Mouse (Mus musculus) embryonic fibroblast, embryonic 13.5 days (primary cell): Measurements from ENCODE around the gene Asnsd1. TPM values are rescaled to one million over a fixed set of nuclear protein-coding genes. Genes with fewer than 3 reads are reported as not detected.
"Not testable (repeated sequence)": the region's sequence is repeated elsewhere in the genome, so short reads cannot be mapped to it uniquely, and the experiment has no call there.

Source experiments
- H3K27ac ChIP-seq: 2 replicates; pipeline ENCODE4 v1.5.1; 2012; ENCODE audit warnings: low read length, control low read depth, inconsistent platforms; ENCODE audit not compliant: insufficient read depth
- H3K4me1 ChIP-seq: 2 replicates; pipeline ENCODE4 v1.6.1; 2011; ENCODE audit warnings: low read length; ENCODE audit not compliant: control insufficient read depth, insufficient read depth
- H3K4me3 ChIP-seq: 2 replicates; pipeline ENCODE4 v1.5.1; 2011; ENCODE audit warnings: mild to moderate bottlenecking, control low read depth, low read length; ENCODE audit not compliant: insufficient read depth
- CTCF ChIP-seq: IDR thresholded peaks from 2 replicates; pipeline ENCODE4 v1.5.1; 2011; ENCODE audit warnings: mild to moderate bottlenecking, control low read depth, low read length, moderate library complexity, borderline replicate concordance; ENCODE audit not compliant: insufficient read depth
- POLR2A ChIP-seq: IDR thresholded peaks from 2 replicates; pipeline ENCODE4 v1.6.1; 2011; ENCODE audit warnings: low read depth, mild to moderate bottlenecking, control low read depth, low read length, moderate library complexity
- polyA plus RNA-seq: library from polyadenylated mRNA; stranded (reverse); fragments of >200 nt; gene quantifications from 2 replicates; pipeline ENCODE4 v1.2.4, GENCODE M21; 2011; ENCODE audit warnings: low read depth; ENCODE audit not compliant: missing spikeins, insufficient read length

Gene Asnsd1
- polyA plus RNA-seq = 63.4 and 78.7 TPM in 2 replicates

DNA sequence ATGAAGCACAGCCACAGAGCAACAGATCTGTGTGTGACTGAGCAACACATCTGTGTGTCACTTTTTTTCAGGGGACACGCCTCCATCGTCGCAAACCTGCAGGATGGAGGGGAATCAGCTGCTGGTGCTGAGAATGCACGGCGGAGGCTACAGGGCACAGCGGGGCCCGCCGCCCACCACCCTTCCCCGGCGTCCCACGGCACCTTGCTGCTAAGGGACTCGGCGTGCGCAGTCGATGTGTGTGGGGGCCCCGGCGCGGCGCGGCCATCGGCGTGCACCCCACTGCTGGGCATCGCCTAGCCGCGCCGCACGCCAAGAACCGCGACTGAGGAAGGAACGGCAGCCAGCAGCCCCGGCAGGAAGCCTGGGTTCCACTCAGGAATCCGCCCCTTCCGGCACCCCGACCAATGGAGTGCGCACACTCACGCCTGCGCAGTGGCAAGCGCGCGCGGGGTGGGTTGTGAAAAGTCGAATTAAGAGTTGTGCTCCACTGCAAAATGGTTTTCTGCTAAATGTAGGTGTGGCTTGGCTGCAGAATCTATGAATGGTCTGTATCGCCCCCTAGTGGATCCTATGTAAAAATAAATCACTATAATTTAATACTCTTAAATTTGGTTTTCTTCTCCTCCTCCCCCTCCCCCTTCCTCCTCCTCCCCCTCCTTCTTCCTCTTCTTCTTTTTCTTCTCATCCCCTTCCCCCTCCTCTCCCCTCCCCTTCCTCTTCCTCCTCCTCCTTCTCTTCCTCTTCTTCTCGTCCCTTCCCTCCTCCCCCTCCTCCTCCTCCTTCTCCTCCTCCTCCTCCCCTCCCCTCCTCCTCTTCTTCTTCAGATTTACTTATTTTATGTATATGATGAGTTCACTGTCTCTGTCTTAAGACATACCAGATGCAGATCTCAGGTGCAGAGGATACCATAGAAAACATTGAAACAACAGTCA, at the start of gene Asnsd1, which contains the start of the genes Asdurf and Gm28551:
Gene Asnsd1, minus strand, starts transcription at position 426 of the 935 bp plus-strand sequence.
Gene Asdurf, minus strand, starts transcription at position 293 of the 935 bp plus-strand sequence.
Gene Gm28551, minus strand, starts transcription at position 341 of the 935 bp plus-strand sequence.
- Histone ChIP-seq H3K4me3 (peak within 1 kb of the TSS; percentile 69), H3K4me1 (no peaks in the 10 kb centered on the region), H3K27ac (peak within 1 kb of the TSS; percentile 65; the same call in 1 of the 2 replicates)
- TF ChIP-seq POLR2A (peak; percentile 88), CTCF (no peak)

DNA sequence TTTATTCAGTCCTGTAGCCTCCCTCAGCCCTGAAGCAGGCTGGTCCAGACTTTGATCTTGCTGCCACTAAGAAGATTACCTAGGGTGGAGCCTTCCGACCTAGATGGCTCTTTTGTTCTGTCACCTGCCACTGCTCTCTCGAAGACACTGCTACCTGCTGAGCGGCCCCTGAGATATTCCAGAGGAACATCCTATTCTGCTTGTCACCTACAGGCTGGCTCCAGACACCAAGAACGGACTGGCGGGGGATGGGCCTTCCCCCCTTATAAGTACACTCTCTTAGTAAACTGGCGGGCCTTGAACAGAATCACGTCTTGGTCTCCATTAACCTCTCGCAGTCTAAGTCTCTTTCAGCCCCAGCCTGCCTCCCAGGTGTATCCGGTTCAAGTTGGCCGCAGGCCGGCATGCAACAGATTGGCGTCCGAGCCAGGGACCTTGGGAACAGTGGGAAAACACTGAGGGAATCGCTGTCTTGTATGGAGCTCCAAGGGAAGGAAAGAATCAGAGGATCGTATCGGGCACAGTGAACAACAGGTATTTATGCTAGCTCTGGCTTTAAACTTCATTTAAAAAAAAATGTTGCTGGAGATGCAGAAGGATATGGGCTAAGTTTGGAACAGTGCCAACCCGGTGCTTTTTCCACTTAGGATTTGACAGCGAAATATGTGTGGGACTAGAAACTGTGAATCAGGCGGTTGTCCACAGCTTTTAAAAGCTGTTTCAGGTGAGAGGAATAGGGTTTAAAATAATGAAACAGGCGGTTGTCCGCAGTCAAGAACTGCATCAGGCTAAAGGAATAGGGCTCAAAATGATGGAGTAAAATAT, 41.6 kb upstream of the Asnsd1 start:
- H3K27ac ChIP-seq, H3K4me3 ChIP-seq, H3K4me1 ChIP-seq: not testable (repeated sequence)

GRCm38 (mm10) chr1:53388762-53389161, 36.2 kb upstream of the Asnsd1 start:
- no peak for TF ChIP-seq POLR2A
- TF ChIP-seq CTCF = no peak
- H3K27ac ChIP-seq = no peak overlapping the region
- H3K4me3 ChIP-seq = no peak overlapping the region
- H3K4me1 ChIP-seq = no peaks in the 10 kb centered on the region

DNA sequence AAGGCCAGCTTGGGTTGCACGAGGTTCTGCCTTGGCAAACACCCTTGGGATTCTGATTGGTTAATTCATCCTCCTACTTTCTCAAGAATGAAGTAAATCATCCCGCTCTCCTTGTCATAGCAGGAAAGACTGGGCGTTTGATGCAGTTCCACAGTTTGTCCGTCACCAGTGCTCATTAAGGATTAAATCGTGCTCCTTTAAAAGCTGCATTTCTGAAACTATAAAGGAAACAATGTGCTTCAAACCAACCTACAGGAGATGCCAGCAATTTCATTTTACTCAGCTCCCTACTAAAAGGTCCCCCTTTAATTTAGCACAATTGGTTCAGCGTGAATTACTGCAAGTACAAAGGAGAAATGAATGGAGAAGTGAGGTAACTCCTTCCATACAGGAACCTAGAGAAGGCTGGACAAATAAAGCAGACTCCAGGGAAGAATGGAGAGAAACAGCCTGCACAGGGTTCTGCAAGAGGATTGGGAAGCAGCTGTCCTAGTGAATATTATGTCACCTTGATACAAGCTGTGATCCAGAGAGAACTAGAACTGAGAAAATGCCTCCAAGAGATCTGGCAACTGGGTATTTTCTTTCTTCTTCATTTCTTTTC, 31.6 kb upstream of the Asnsd1 start:
- Histone ChIP-seq H3K27ac (no peak overlapping the region), H3K4me1 (no peaks in the 10 kb centered on the region), H3K4me3 (no peak overlapping the region)
- TF ChIP-seq CTCF = no peak
- TF ChIP-seq POLR2A = no peak

GRCm38 (mm10) chr1:53377731-53378130, 25.2 kb upstream of the Asnsd1 start:
- no peaks in the 10 kb centered on the region for H3K4me1 ChIP-seq
- H3K27ac ChIP-seq = no peak overlapping the region
- no peak overlapping the region for H3K4me3 ChIP-seq
- TF ChIP-seq CTCF = no peak
- TF ChIP-seq POLR2A = no peak

DNA sequence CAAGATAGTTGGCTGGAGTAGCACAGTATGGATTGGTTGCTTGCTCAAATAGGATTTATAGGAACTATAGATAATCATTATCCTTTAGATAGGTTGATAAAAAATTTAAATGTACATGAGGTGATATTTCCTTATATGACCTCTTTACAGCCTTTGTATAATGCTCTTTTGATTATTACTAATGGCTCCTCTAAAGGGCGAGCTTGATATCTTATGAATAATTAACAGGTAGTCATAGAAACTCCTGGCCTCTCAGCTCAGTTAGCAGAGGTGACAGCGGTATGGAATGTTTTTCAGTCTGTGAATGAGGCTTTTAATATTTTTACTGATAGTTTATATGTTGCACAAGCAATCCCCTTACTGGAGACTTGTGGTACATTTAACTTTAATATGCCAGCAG, 23.4 kb upstream of the Asnsd1 start:
- not testable (repeated sequence) for H3K27ac ChIP-seq, H3K4me1 ChIP-seq, H3K4me3 ChIP-seq

- Histone ChIP-seq H3K4me3 (no peak overlapping the region), H3K4me1 (no peaks in the 10 kb centered on the region), H3K27ac (no peak overlapping the region)
- TF ChIP-seq CTCF = no peak
- no peak for TF ChIP-seq POLR2A
Measured at GRCm38 (mm10) chr1:53358988-53359387, 6.4 kb upstream of the Asnsd1 start.

DNA sequence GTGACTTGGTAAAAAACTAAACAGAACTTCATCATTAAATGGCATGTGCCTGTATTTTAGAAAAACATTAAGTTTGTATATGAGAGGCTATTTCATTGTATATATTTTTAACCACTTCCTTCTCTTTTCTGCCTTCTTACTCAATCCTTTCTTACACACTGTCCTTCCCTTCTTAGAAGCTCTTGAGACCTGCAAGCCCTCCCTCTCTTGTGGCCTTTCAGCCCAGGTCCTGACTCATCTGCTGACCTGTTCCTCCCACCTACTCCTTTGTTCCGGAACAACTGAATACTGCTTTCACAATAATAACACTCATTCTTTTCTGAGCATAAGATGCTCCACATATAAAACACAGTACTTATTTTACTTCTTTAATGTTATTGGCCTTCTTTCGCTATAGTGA, 11.5 kb downstream of the Asnsd1 start:
- H3K4me3 ChIP-seq = no peak overlapping the region
- TF ChIP-seq CTCF (no peak), POLR2A (no peak)
- H3K4me1 ChIP-seq = no peaks in the 10 kb centered on the region
- H3K27ac ChIP-seq = no peak overlapping the region

DNA sequence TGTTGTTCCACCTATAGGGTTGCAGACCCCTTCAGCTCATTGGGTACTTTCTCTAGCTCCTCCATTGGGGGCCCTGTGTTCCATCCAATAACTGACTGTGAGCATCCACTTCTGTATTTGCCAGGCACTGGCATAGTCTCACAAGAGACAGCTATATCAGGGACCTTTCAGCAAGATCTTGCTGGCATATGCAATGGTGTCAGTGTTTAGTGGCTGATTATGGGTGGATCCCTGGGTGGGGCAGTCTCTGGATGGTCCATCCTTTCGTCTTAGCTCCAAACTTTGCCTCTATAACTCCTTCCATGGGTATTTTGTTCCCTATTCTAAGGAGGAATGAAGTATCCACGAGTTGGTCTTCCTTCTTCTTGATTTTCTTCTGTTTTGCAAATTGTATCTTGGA, 15.1 kb downstream of the Asnsd1 start:
- H3K4me3 ChIP-seq, H3K27ac ChIP-seq, H3K4me1 ChIP-seq: not testable (repeated sequence)

DNA sequence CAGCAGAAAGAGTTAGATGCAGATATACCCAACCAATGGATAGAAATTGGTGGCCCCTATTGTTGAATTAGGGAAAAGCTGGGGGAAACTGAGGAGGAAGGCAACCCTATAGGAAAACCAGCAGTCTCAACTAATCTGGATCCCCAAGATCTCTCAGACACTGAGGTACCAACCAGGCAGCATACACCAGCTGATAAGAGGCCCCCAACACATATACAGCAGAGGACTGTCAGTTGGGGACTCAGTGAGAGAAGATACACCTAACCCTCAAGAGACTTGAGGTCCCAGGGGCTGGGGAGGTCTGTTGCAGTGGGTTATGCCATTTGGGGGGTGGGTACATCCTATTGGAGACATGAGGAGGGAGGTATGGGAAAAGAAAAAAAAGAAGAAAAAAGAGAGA, 17.1 kb downstream of the Asnsd1 start:
- Histone ChIP-seq H3K4me1 (no peaks in the 10 kb centered on the region), H3K27ac (no peak overlapping the region), H3K4me3 (no peak overlapping the region)
- TF ChIP-seq CTCF (no peak), POLR2A (no peak)

GRCm38 (mm10) chr1:53333527-53333926, 19.0 kb downstream of the Asnsd1 start:
- H3K4me1 ChIP-seq, H3K27ac ChIP-seq, H3K4me3 ChIP-seq: not testable (repeated sequence)
